Mouse (Mus musculus) small intestine, adult 2 months (tissue): ENCODE data around the gene Fsip1. TPM values are rescaled to one million over a fixed set of nuclear protein-coding genes. Genes with fewer than 3 reads are reported as not detected.

Experiments used
- H3K27ac ChIP-seq: fragments of 200-500 bp; 2 replicates; pipeline ENCODE4 v1.5.1; 2012; ENCODE audit warnings: low read depth, low read length, control low read depth, inconsistent platforms; ENCODE audit not compliant: insufficient read depth
- H3K27me3 ChIP-seq: fragments of 200-500 bp; 2 replicates; pipeline ENCODE4 v1.6.1; 2012; ENCODE audit warnings: mild to moderate bottlenecking, moderate library complexity, low read length, inconsistent platforms; ENCODE audit not compliant: control insufficient read depth, insufficient read depth
- H3K36me3 ChIP-seq: fragments of 200-500 bp; 2 replicates; pipeline ENCODE4 v1.6.1; 2012; ENCODE audit warnings: mild to moderate bottlenecking, low read length, control low read depth, inconsistent platforms; ENCODE audit not compliant: control insufficient read depth, insufficient read depth
- H3K4me1 ChIP-seq: fragments of 200-500 bp; 2 replicates; pipeline ENCODE4 v1.6.1; 2012; ENCODE audit warnings: low read length, inconsistent platforms, mixed read lengths; ENCODE audit not compliant: control insufficient read depth, insufficient read depth, insufficient read length
- H3K4me3 ChIP-seq: fragments of 200-500 bp; 2 replicates; pipeline ENCODE4 v1.5.1; 2012; ENCODE audit warnings: low read depth, mild to moderate bottlenecking, control low read depth, inconsistent platforms, low read length, moderate library complexity
- CTCF ChIP-seq: fragments of 200-500 bp; IDR thresholded peaks from 2 replicates; pipeline ENCODE4 v1.5.1; 2012; ENCODE audit warnings: low read depth, mild to moderate bottlenecking, control low read depth, inconsistent platforms, low read length, moderate library complexity, mixed read lengths; ENCODE audit not compliant: insufficient replicate concordance, insufficient read length; ENCODE audit errors: extremely low read depth
- POLR2A ChIP-seq: fragments of 200-500 bp; IDR thresholded peaks from 2 replicates; pipeline ENCODE4 v1.6.1; 2012; ENCODE audit warnings: low read depth, mild to moderate bottlenecking, control low read depth, inconsistent platforms, low read length, moderate library complexity
- WGBS: fragments of 180-500 bp; shearing (Covaris S2); methylation state at CpG from one replicate; pipeline ENCODE4 v1.1.7; 2018; 5-methylcytosine and 5-hydroxymethylcytosine counted together
- polyA plus RNA-seq: library from polyadenylated mRNA; depleted of rRNA; stranded (reverse); fragments of >200 nt; gene quantifications from 2 replicates; pipeline ENCODE4 v1.2.3, GENCODE M21; 2012

Fsip1 gene
- polyA plus RNA-seq, 1 experiment: 0.05 TPM

- Histone ChIP-seq H3K27me3 (no peaks in the 10 kb centered on the region), H3K36me3 (peaks cover 15% of the 10 kb centered on the region)
- WGBS: 91% methylated on average over 7 of the region's 7 CpGs
Measured at GRCm38 (mm10) chr2:118118515-118118914, 138.3 kb downstream of the Fsip1 start.

GRCm38 (mm10) chr2:118118045-118118444 is 138.7 kb downstream of the Fsip1 start:
- Histone ChIP-seq H3K4me3 (no peak overlapping the region), H3K36me3 (peaks cover 15% of the 10 kb centered on the region), H3K27me3 (no peaks in the 10 kb centered on the region), H3K4me1 (peaks cover 1% of the 10 kb centered on the region; the same call in 1 of the 2 replicates), H3K27ac (no peak overlapping the region)
- WGBS: 85% methylated on average over 6 of the region's 6 CpGs
- no peak for TF ChIP-seq POLR2A
- no peak for TF ChIP-seq CTCF

More at GRCm38 (mm10) chr2:118118515-118118914, 138.3 kb downstream of the Fsip1 start:
- no peak overlapping the region for H3K27ac ChIP-seq
- TF ChIP-seq POLR2A (no peak), CTCF (no peak)
- H3K4me1 ChIP-seq: peaks cover 1% of the 10 kb centered on the region; the same call in 1 of the 2 replicates
- H3K4me3 ChIP-seq: no peak overlapping the region

GRCm38 (mm10) chr2:118117401-118117800 is 139.4 kb downstream of the Fsip1 start:
- peaks cover 1% of the 10 kb centered on the region; the same call in 1 of the 2 replicates for H3K4me1 ChIP-seq
- H3K4me3 ChIP-seq: no peak overlapping the region
- H3K36me3 ChIP-seq: peaks cover 15% of the 10 kb centered on the region
- H3K27ac ChIP-seq: no peak overlapping the region
- no peaks in the 10 kb centered on the region for H3K27me3 ChIP-seq
- TF ChIP-seq CTCF (no peak), POLR2A (no peak)
- WGBS: 69% methylated on average over 11 of the region's 11 CpGs

GRCm38 (mm10) chr2:118116754-118117290 is 139.9 kb downstream of the Fsip1 start:
- Histone ChIP-seq H3K27ac (no peak overlapping the region), H3K27me3 (no peaks in the 10 kb centered on the region), H3K4me1 (peaks cover 3% of the 10 kb centered on the region; the same call in 1 of the 2 replicates), H3K36me3 (peaks cover 15% of the 10 kb centered on the region), H3K4me3 (no peak overlapping the region)
- no peak for TF ChIP-seq POLR2A
- TF ChIP-seq CTCF: no peak
- WGBS: 70% methylated on average over 3 of the region's 3 CpGs

- no peaks in the 10 kb centered on the region for H3K27me3 ChIP-seq
- H3K4me1 ChIP-seq: peaks cover 4% of the 10 kb centered on the region; the same call in 1 of the 2 replicates
- no peak overlapping the region for H3K4me3 ChIP-seq
- H3K36me3 ChIP-seq: peaks cover 14% of the 10 kb centered on the region
- TF ChIP-seq CTCF (no peak), POLR2A (no peak)
- 29% methylated on average over 2 of the region's 2 CpGs for WGBS
- H3K27ac ChIP-seq: no peak overlapping the region
Measured at GRCm38 (mm10) chr2:118116180-118116579, 140.6 kb downstream of the Fsip1 start.

- Histone ChIP-seq H3K36me3 (peaks cover 14% of the 10 kb centered on the region), H3K4me1 (peaks cover 4% of the 10 kb centered on the region; the same call in 1 of the 2 replicates), H3K27ac (no peak overlapping the region), H3K27me3 (no peaks in the 10 kb centered on the region), H3K4me3 (no peak overlapping the region)
- WGBS: 77% methylated on average over 7 of the region's 7 CpGs
- TF ChIP-seq CTCF (no peak), POLR2A (no peak)
Measured at GRCm38 (mm10) chr2:118115647-118116046, 141.1 kb downstream of the Fsip1 start.

- peak overlapping the region; percentile 36 for H3K4me3 ChIP-seq
- 79% methylated on average over 10 of the region's 10 CpGs for WGBS
- H3K4me1 ChIP-seq: peaks cover 9% of the 10 kb centered on the region; the same call in 1 of the 2 replicates
Measured at GRCm38 (mm10) chr2:118114671-118115070, 142.1 kb downstream of the Fsip1 start.

More at GRCm38 (mm10) chr2:118114671-118115070, 142.1 kb downstream of the Fsip1 start:
- TF ChIP-seq POLR2A (no peak), CTCF (no peak)
- Histone ChIP-seq H3K36me3 (peaks cover 11% of the 10 kb centered on the region), H3K27ac (no peak overlapping the region), H3K27me3 (no peaks in the 10 kb centered on the region)
